Mouse (Mus musculus) adrenal gland, postnatal 14 days (tissue): ENCODE data around the gene Cx3cr1. TPM values are rescaled to one million over a fixed set of nuclear protein-coding genes. Genes with fewer than 3 reads are reported as not detected.
"Not testable (repeated sequence)": the region's sequence is repeated elsewhere in the genome, so short reads cannot be mapped to it uniquely, and the experiment has no call there.

Source experiments
- DNase-seq: peaks from one replicate; pipeline ENCODE4 v3.0.0; 2021; ENCODE audit warnings: mixed read lengths
- long read RNA-seq, 2 experiments: library from polyadenylated mRNA; stranded (forward); transcript quantifications; one replicate each; pipeline ENCODE4 v2.0.0; 2021
- total RNA-seq: library from RNA; stranded (reverse); gene quantifications from 2 replicates; pipeline ENCODE4 v1.2.3, GENCODE M21; 2021

Cx3cr1 gene
- 2.4 and 3.8 TPM in 2 replicates for total RNA-seq
- long read RNA-seq, experiment 1, partial matches to known transcripts, result 0 of 4 reads
- long read RNA-seq, experiment 1, other reads (novel, unspliced or antisense), result 4 of 4 reads
- long read RNA-seq, experiment 2, partial matches to known transcripts, result 0 of 7 reads
- long read RNA-seq, experiment 2, other reads (novel, unspliced or antisense), result 6 of 7 reads

DNA sequence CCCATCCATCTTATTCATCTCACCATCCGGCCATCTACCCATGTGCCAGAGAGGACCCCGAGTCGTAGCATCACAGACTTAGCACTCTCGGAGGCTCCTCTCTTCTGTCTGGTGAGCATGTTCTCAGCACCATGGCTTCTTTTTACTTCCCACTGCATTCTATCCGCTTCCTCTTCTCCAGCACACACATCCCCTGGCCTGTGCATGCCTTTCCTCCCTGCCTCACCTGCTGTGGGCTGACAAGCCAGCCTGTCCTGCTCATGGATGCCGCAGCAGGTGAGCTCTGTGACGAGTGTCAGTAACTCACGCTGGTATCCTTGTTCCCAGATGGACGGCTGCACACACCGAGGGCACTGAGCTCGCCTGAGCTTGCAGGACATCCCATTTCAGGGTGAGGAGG is at the start of gene Cx3cr1:
Cx3cr1 (minus strand) TSS at position 101 of the 400 bp plus-strand sequence.
- no peak for DNase-seq

GRCm38 (mm10) chr9:120118212-120118611 is 48.5 kb upstream of the Cx3cr1 start:
- no peak for DNase-seq

DNA sequence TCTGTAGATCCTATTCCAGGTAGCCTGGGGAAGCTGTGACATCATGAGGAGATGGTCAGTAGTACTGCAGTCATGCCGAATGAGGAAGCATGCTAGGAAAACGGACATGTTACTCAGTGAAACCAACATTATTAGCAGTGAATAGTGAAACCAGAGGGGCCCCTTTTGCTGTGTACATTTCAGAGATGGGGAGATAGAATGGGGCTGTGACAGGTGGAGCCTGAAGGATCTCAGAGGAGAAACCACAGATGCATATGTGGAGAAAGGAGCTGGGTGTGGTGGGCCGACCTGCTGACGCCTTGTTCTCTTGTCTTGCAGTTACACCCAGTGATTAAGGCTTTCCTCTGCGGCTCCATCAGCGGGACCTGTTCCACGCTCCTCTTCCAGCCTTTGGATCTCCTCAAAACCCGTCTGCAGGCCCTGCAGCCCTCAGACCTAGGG is 46.5 kb upstream of the Cx3cr1 start:
- DNase-seq, result no peak

- DNase-seq, result peak; percentile 52
These were observed 45.9 kb upstream of the Cx3cr1 start for GRCm38 (mm10) chr9:120115580-120115979.

GRCm38 (mm10) chr9:120114789-120115151 is 45.1 kb upstream of the Cx3cr1 start:
- DNase-seq, result no peak

DNA sequence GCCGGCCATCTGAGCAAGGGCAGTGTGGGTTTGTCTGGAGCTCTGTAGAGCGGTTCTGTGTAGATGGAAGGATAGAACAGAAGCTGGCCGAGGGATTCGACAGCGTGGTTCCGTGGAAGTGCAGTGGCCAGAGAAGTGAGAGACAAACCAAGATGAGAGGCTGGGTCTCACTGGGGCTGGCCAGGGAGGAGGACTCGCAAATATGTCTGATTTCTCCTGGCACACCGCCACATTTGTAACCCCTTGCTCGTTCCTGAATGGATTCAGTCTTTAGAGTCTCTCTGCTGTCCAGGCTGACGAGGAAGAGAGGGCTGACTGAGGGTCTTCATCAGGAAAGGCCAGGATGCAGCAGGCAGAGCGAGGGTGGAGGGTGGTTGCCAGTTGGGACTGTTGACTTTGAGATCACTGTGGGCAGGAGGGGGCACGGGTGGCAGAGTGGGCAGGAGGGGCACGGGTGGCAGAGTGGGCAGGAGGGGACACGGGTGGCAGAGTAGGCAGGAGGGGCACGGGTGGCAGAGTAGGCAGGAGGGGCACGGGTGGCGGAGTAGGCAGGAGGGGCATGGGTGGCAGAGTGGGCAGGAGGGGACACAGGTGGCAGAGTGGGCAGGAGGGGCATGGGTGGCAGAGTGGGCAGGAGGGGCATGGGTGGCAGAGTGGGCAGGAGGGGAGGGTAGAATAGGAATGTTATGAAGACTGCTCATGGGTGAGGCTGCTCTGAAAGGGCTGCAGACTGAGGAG is 44.5 kb upstream of the Cx3cr1 start:
- no peak for DNase-seq

DNA sequence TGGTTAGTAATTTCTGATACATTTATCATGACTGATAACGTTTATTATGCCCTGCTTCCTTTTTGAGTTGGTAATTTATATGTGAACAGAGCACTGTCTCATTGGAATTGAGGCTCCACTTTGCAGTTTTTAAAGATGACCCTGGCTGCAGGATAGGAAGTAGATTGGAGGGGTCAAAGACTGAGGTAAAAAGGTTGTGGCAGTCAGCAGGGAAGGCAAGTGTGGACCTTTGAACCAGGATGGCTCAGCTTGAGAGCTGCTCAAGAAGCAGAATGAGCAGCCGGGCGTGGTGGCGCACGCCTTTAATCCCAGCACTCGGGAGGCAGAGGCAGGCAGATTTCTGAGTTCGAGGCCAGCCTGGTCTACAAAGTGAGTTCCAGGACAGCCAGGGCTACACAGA is 43.8 kb upstream of the Cx3cr1 start:
- DNase-seq, result no peak

DNA sequence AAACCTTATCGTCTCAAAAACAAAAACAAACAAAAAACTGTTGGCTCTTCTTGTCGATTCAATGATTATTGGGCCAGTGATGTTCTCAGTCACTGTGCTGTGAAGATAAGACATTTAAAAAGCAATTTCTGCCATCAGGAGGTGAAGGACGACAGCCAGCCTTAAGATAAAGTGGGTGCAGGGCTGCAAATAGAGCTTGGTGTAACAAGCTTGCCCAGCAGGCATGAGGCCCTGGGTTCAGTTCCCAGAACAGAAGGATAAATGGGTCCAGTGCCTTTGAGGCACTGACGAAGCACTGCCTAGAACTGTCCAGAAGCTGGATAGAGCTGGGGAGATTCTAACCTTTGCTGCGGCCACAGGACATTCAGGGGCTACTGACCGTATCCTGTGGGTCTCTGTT is 42.8 kb upstream of the Cx3cr1 start:
- no peak for DNase-seq

- DNase-seq, result no peak
These were observed 41.7 kb upstream of the Cx3cr1 start for GRCm38 (mm10) chr9:120111156-120111945.

DNA sequence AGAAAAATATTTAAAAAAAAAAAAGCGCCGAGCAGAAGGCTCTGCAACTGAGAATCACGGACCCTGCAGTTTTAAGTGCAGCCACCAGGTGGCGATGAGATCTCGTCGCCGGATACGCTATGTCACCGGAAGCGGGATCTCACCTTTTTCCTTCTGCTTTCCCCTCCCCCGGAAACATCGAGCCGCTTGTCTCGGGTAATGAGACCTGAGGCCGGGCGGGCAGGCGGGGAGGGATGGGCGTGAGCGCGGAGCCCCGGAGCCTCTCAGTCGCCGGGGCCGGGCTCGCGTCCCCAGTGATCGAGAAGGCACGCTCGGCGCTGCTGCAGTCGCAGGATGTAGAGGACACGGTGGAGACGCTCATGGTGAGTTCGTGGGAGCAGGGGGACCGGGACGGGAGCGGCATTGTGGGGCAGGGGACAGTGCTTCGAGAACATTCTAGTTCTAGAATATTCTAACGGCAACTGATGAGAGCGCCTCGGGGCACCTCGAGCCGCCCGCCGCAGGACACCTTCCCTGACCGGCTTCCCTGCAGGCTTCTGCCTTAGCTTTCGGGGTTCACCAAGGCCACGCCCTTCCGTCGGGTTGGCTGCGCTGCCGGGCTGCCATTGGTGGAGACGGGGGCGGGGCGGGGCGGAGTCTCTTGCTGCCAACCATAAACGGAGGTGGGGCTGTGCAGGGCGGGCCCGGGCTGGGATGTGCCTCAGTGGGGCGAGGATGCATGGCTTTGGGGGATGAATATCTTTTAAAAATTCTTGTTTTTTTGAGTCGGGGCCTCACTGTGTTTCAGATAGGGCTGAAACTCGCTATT is 40.7 kb upstream of the Cx3cr1 start, which contains the start of gene Slc25a38:
Slc25a38 (plus strand) TSS at position 164 of the 808 bp plus-strand sequence.
- DNase-seq, result peak; percentile 98

DNA sequence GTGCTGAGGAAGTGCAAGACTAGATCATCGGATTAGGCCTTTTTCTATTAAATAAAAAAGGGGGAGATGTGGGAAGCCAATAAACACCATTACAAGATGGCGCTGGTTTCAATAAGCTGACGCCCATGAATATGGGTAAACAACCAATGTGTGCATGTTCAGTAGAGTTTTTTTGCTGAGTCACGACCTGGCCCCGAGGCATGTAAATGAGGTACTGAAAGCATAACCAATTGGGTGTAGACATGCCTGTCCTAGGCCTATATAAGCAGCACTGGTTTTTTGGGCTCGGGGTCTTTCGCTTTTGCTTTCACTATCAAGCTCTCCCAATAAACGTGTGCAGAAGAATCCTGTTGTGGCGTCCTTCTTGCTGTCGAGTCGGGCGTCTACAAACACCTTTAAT is 39.3 kb upstream of the Cx3cr1 start:
- DNase-seq, result not testable (repeated sequence)

DNA sequence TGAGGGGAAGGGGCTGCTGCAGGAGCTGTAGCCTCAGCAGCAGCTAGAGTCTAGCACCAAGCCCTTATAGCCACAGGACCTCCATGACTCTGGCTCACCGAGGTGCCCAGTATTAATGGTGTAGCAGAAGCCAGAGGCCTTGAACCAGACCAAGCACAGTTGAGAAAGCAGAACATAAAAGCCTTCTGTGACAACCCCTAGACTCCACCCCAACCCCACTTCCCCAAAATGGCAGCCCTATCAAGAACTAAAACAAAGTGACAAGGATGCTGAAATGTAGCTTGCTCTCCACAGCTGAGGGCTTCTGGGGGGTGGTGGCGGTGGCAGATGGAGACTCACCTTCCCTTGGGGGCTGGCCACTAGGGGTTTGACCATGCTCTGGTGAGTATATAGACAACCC is 31.5 kb upstream of the Cx3cr1 start:
- no peak for DNase-seq

DNA sequence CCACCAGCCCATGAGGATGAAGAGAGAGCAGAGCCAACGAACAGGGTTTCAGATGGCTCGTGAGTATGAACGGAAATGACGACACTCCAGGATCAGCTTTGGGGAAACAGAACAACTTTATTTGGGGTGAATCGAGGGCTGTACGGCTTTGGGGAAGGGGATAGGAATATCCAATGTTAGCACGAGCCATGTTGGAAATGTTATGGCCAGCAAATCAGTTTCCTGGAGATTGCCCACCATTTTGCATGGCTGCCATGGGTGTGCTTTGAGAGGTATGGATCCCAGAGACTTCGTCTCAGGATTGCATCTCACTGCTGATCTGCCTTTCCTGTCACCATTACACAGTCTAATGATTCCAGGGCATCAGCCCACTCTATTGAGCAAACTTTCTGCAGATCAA is 29.6 kb upstream of the Cx3cr1 start:
- DNase-seq, result no peak

GRCm38 (mm10) chr9:120098682-120099081 is 29.0 kb upstream of the Cx3cr1 start:
- DNase-seq, result peak; percentile 77

- DNase-seq, result no peak
These were observed 26.2 kb upstream of the Cx3cr1 start for GRCm38 (mm10) chr9:120095886-120096285.

DNA sequence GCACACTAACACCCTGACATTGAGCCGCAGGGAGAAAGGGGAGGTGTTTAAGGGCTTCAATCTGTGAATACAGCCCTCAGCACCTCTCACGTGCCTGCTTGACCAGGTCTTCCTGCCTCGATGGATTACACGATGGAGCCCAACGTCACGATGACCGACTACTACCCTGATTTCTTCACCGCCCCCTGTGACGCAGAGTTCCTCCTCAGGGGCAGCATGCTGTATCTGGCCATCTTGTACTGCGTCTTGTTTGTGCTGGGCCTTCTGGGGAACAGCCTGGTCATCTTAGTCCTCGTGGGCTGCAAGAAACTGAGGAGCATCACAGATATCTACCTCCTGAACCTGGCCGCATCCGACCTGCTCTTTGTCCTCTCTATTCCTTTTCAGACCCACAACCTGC is 24.0 kb upstream of the Cx3cr1 start:
- no peak for DNase-seq

DNA sequence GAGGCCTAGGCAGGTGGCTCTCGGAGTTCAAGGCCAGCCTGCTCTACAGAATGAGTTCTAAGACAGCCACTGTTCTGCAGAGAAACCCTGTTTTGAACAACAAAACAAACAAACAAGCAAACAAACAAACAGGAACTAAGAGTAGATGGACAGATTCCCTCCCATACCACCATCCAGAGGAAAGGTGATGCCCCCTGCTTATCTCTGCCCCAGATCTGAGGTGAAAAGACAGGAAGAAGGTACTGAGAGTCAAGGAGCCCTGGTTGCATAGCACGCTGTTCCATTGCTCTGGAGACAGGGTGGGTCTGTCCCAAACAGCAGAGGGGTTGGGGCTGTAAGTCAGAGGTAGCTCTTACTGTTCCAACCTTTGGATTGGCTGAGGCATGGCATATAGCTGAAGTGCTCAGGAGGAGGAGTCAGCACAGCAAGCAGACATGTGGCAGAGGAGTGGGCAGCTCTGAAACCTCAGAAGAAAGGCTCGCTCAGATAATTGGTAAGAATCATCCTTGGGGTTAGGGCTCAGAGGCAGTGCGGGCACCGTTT is 22.1 kb upstream of the Cx3cr1 start, which contains the start of gene Ccr8:
Ccr8 (plus strand) TSS at position 419 of the 543 bp plus-strand sequence.
- DNase-seq, result no peak

DNA sequence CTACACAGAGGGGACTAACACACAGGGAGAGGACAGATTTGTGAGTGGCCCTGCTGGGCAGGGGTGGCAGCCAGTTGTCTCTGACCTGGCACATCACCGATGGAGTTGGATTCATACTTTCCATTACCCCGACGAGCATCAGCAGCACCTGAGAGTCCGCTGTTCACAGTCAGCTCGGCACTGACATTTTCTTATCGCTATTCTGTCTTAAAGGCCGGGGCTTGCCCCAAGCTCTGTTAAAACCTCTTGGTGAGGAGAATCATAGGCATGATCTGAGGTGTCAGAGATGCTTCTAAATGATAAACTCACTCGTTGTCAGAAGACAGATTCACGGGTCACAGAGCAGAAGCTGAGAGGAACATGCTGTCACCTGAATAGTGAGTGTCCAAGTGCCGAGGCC is 21.4 kb upstream of the Cx3cr1 start:
- DNase-seq, result no peak

DNA sequence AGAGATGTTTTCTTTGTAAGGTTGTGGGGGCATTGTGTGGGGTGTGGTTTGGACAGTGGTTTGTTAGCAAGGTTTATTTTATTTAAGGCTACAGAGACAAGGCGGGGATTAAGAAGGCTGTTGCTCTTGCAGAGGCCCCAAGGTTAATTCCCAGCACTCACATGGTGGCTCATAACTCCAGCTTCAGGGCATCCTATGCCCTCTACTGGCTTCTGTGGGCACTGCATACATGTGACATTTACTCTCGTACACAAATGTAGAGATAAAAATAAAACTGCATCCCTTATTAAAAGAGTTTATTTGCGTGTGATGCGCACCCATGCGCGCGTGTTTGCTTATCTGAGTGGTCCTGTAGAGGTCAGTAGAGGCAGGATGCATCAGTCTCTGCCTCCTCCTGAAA is 19.4 kb upstream of the Cx3cr1 start:
- DNase-seq, result no peak

DNA sequence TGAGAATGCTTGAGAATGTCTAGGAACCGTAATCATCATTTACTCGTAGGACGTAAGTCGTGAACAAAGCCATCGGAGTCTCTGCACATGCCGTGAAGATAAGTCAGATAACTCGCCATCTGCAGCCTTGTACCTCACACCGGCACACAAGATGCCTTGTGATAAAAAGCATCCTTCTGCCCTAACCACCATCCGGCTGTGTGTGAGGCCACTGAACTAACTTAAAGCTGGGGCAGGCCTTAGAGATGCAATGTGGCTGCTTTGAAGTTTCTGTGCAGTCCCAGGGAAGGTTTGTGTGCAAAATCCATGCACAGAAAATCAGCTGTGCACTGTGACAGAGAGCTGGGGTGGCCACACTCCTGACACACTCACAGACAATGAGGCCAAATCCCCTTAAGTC is 14.7 kb upstream of the Cx3cr1 start:
- DNase-seq, result no peak

DNA sequence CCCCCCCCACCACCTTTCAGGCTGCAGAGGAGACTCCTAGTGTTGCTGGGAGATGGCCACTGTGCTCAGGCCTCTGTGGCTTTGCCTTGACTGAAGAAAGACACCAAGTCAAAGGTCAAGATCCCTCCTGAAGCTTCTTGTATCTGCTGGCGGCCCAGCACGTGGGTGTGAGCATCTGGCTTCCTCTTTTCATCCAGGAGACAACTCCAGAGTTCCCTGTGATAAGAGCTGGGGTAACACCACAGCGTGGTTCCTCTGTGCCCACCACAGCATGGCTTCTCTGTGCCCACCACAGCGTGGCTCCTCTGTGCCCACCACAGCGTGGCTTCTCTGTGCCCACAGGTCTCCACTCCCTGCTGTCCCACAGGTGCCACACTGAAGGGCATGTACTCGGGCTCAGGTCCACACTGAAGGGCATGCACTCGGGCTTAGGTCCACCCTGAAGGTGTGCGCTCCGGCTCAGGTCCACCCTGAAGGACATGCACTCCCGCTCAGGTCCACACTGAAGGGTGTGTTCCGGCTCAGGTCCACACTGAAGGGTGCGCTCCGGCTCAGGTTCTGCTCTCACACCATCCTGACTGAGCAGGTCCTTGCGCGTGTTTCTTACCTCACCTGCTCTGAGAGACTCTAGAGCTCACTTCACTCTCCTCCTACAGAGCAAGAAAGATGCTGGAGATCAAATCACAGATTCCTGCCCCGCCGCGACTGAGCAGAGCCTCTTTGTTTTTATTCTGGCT is 13.6 kb upstream of the Cx3cr1 start:
- DNase-seq, result no peak
